Mouse (Mus musculus) heart, embryonic 14.5 days (tissue): ENCODE results near the gene Mpzl3. TPM values are rescaled to one million over a fixed set of nuclear protein-coding genes. Genes with fewer than 3 reads are reported as not detected.

ENCODE experiments used
- ATAC-seq: fragments of 200-750 bp; cut with Nextera tagmentation; 2 replicates; pipeline ENCODE4 v1.8.0; 2017; ENCODE audit warnings: low read depth, moderate TSS enrichment; ENCODE audit not compliant: insufficient number of reproducible peaks, insufficient read depth, low FRiP score
- H3K27ac ChIP-seq, 2 experiments: fragments of 200-500 bp in 1 of 2; fragments of 300-500 bp in 1 of 2; sonication (generic) in 1 of 2; replicated peaks in 1 of 2; 2 replicates each; pipeline ENCODE4 v1.5.1; 2012 to 2014; ENCODE audit warnings: low read depth in 2 of 2, low read length in 2 of 2, control low read depth in 1 of 2, mild to moderate bottlenecking in 1 of 2, mixed read lengths in 1 of 2; ENCODE audit not compliant: control insufficient read depth in 1 of 2, insufficient read depth in 1 of 2
- H3K27me3 ChIP-seq: fragments of 300-500 bp; sonication (generic); 2 replicates; pipeline ENCODE4 v1.6.1; 2014; ENCODE audit warnings: mild to moderate bottlenecking, low read length, control low read depth; ENCODE audit not compliant: control insufficient read depth, insufficient read depth
- H3K36me3 ChIP-seq: fragments of 300-500 bp; sonication (generic); 2 replicates; pipeline ENCODE4 v1.6.1; 2014; ENCODE audit warnings: mild to moderate bottlenecking, control low read depth, low read length, mixed read lengths; ENCODE audit not compliant: control insufficient read depth, insufficient read depth
- H3K4me1 ChIP-seq, 2 experiments: fragments of 200-500 bp in 1 of 2; fragments of 300-500 bp in 1 of 2; sonication (generic) in 1 of 2; 2 replicates each; pipeline ENCODE4 v1.6.1; 2012 to 2014; ENCODE audit warnings: low read length in 2 of 2, control low read depth in 1 of 2, mixed read lengths in 1 of 2; ENCODE audit not compliant: control insufficient read depth in 2 of 2, insufficient read depth in 2 of 2
- H3K4me2 ChIP-seq: fragments of 300-500 bp; sonication (generic); 2 replicates; pipeline ENCODE4 v1.6.1; 2014; ENCODE audit warnings: mild to moderate bottlenecking, low read length
- H3K4me3 ChIP-seq, 2 experiments: fragments of 200-500 bp in 1 of 2; fragments of 300-500 bp in 1 of 2; sonication (generic) in 1 of 2; 2 replicates each; pipeline ENCODE4 v1.5.1; 2012 to 2014; ENCODE audit warnings: low read length in 2 of 2, mild to moderate bottlenecking in 2 of 2, control low read depth in 1 of 2, low read depth in 1 of 2, moderate library complexity in 1 of 2; ENCODE audit not compliant: control insufficient read depth in 1 of 2, insufficient read depth in 1 of 2
- H3K9ac ChIP-seq: fragments of 300-500 bp; sonication (generic); 2 replicates; pipeline ENCODE4 v1.6.1; 2014; ENCODE audit warnings: mild to moderate bottlenecking, low read length
- H3K9me3 ChIP-seq: fragments of 300-500 bp; sonication (generic); 2 replicates; pipeline ENCODE4 v1.6.1; 2016; ENCODE audit warnings: low read length, control low read depth; ENCODE audit not compliant: control insufficient read depth
- WGBS: fragments of 180-500 bp; shearing (Covaris S2); extraction: QIAGEN DNeasy Blood & Tissue Kit; methylation state at CpG from one replicate; pipeline ENCODE4 v1.1.7; 2014; 5-methylcytosine and 5-hydroxymethylcytosine counted together
- polyA plus RNA-seq: library from polyadenylated mRNA; unstranded; fragments of >200 nt; fragmentation: Nextera tagmentation; extraction: Ambion mirVana; gene quantifications from 2 replicates; pipeline ENCODE4 v1.2.1, GENCODE M21; 2014

Mpzl3 gene
- polyA plus RNA-seq = 1.1 and 1.5 TPM in 2 replicates

- Histone ChIP-seq H3K4me2 (peak within 1 kb of the TSS; percentile 65), H3K27ac (peak within 1 kb of the TSS; percentile 61 to 94), H3K36me3 (no peaks in the 10 kb centered on the region), H3K4me3 (peak within 1 kb of the TSS; percentile 51 to 90), H3K9me3 (no peaks in the 10 kb centered on the region), H3K9ac (peak within 1 kb of the TSS; percentile 31; the same call in 1 of the 2 replicates), H3K27me3 (peaks cover 34% of the 10 kb centered on the region), H3K4me1 (no peaks in the 10 kb centered on the region; a peak in 1 of 4 replicates)
- peak; percentile 59 for ATAC-seq
- WGBS = under 1% methylated on average over 33 of the region's 33 CpGs
Observed at GRCm38 (mm10) chr9:45055082-45055713, at the start of gene Mpzl3. TSS of gene Mpzl3 (plus strand) at chr9:45055186.

- 70% methylated on average over 12 of the region's 12 CpGs for WGBS
- no peak for ATAC-seq
- no peak overlapping the region for H3K4me3 ChIP-seq
- no peaks in the 10 kb centered on the region for H3K9me3 ChIP-seq
- no peak overlapping the region for H3K27ac ChIP-seq
- no peak overlapping the region for H3K4me2 ChIP-seq
- peaks cover 16% of the 10 kb centered on the region for H3K27me3 ChIP-seq
- no peak overlapping the region for H3K9ac ChIP-seq
- no peaks in the 10 kb centered on the region for H3K36me3 ChIP-seq
- H3K4me1 ChIP-seq = no peaks in the 10 kb centered on the region
Observed at GRCm38 (mm10) chr9:45007404-45007803, 47.6 kb upstream of the Mpzl3 start.

GRCm38 (mm10) chr9:45008342-45008741, 46.6 kb upstream of the Mpzl3 start:
- WGBS = 72% methylated on average over 4 of the region's 4 CpGs
- H3K4me1 ChIP-seq = no peaks in the 10 kb centered on the region
- no peak for ATAC-seq
- H3K4me3 ChIP-seq = no peak overlapping the region
- H3K27ac ChIP-seq = no peak overlapping the region
- peaks cover 10% of the 10 kb centered on the region for H3K27me3 ChIP-seq
- no peaks in the 10 kb centered on the region for H3K9me3 ChIP-seq
- no peak overlapping the region for H3K4me2 ChIP-seq
- no peaks in the 10 kb centered on the region for H3K36me3 ChIP-seq
- no peak overlapping the region for H3K9ac ChIP-seq

- H3K36me3 ChIP-seq = no peaks in the 10 kb centered on the region
- H3K4me1 ChIP-seq = no peaks in the 10 kb centered on the region
- 80% methylated on average over 19 of the region's 19 CpGs for WGBS
- no peak within 1 kb of the TSS for H3K4me2 ChIP-seq
- H3K9me3 ChIP-seq = no peaks in the 10 kb centered on the region
- ATAC-seq = no peak
- H3K27ac ChIP-seq = no peak within 1 kb of the TSS
- no peak within 1 kb of the TSS for H3K4me3 ChIP-seq
- peaks cover 9% of the 10 kb centered on the region for H3K27me3 ChIP-seq
- H3K9ac ChIP-seq = no peak within 1 kb of the TSS
Observed at GRCm38 (mm10) chr9:45009180-45010078, 45.6 kb upstream of the Mpzl3 start, which contains the start of gene Cd3e. TSS of gene Cd3e (minus strand) at chr9:45009627.

- H3K4me3 ChIP-seq = no peak overlapping the region
- no peak for ATAC-seq
- no peaks in the 10 kb centered on the region for H3K9me3 ChIP-seq
- no peaks in the 10 kb centered on the region for H3K4me1 ChIP-seq
- WGBS = 66% methylated on average over 4 of the region's 4 CpGs
- no peaks in the 10 kb centered on the region for H3K36me3 ChIP-seq
- H3K27ac ChIP-seq = no peak overlapping the region
- peaks cover 9% of the 10 kb centered on the region for H3K27me3 ChIP-seq
- no peak overlapping the region for H3K9ac ChIP-seq
- H3K4me2 ChIP-seq = no peak overlapping the region
Observed at GRCm38 (mm10) chr9:45010461-45010860, 44.5 kb upstream of the Mpzl3 start.

- WGBS = 36% methylated on average over 6 of the region's 6 CpGs
Observed at GRCm38 (mm10) chr9:45011291-45011690, 43.7 kb upstream of the Mpzl3 start.

GRCm38 (mm10) chr9:45014879-45015278, 40.1 kb upstream of the Mpzl3 start:
- Histone ChIP-seq H3K36me3 (no peaks in the 10 kb centered on the region), H3K27ac (no peak overlapping the region), H3K9me3 (no peaks in the 10 kb centered on the region), H3K9ac (no peak overlapping the region), H3K4me2 (no peak overlapping the region), H3K4me1 (no peaks in the 10 kb centered on the region), H3K4me3 (no peak overlapping the region), H3K27me3 (0 out of 2 replicates have a peak, but pooled peaks cover 5% of the 10 kb centered on the region)
- no peak for ATAC-seq
- 31% methylated on average over 2 of the region's 2 CpGs for WGBS

More at GRCm38 (mm10) chr9:45011291-45011690, 43.7 kb upstream of the Mpzl3 start:
- Histone ChIP-seq H3K9ac (no peak overlapping the region), H3K27me3 (peaks cover 9% of the 10 kb centered on the region), H3K4me1 (no peaks in the 10 kb centered on the region), H3K27ac (no peak overlapping the region), H3K36me3 (no peaks in the 10 kb centered on the region), H3K4me2 (no peak overlapping the region), H3K4me3 (no peak overlapping the region), H3K9me3 (no peaks in the 10 kb centered on the region)
- ATAC-seq = no peak
